Mouse (Mus musculus): ENCODE measurements around the gene Adam23. TPM values are rescaled to one million over a fixed set of nuclear protein-coding genes. Genes with fewer than 3 reads are reported as not detected.
A peak's percentile ranks its signal among the peaks of the same experiment; 100 is the strongest.

Adam23 gene
- total and polyA plus RNA-seq, 3 experiments, result 1.0 to 1.7 (median 1.4) TPM

DNA sequence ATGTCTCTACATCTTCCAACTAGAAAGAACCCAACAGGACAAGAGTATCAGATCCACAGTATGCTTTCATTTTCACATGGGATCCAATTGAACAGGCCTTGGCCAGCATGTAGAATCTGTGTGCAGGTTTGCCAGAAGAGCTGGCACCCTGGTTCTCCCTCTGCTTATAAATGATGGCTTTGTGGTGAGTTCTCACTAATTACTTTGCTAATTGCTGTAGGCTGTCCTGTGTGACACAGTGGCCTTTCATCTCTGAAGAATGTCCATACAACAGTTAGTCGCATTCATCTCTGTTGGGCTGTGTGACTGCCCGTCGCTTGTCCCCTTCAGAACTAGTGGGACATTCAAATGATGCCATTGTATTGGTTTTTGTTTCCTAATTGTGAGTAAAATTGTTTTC is 13.5 kb downstream of the Adam23 start:
- no peak overlapping the region for H3K9ac ChIP-seq (ENCODE audit: low read depth, low read length)
- DNase-seq, result no peak
- no peaks in the 10 kb centered on the region for H3K4me1 ChIP-seq (ENCODE audit: control insufficient read depth, insufficient read depth, low read length)
- intact Hi-C loops (cut with DNase I), result no loop called here
- WGBS, result 93% methylated on average over 3 of the region's 3 CpGs
- no peaks in the 10 kb centered on the region for H3K79me2 ChIP-seq (replicated peaks; ENCODE audit: control insufficient read depth, insufficient read depth, low read length)
- H3K27me3 ChIP-seq (ENCODE audit: control insufficient read depth, insufficient read depth, low read length), result no peaks in the 10 kb centered on the region
- TF ChIP-seq POLR2A (IDR thresholded peaks at IDR 0.05; ENCODE audit: insufficient read depth, low read depth, low read length) (no peak), EP300 (IDR thresholded peaks at IDR 0.05; ENCODE audit: insufficient read depth, low read depth, low read length) (no peak), CTCF (IDR thresholded peaks at IDR 0.05) (no peak)
- no peak overlapping the region for H3K4me3 ChIP-seq
- no peak overlapping the region for H3K27ac ChIP-seq
- no peaks in the 10 kb centered on the region for H3K36me3 ChIP-seq (ENCODE audit: control insufficient read depth, insufficient read depth, low read length)

DNA sequence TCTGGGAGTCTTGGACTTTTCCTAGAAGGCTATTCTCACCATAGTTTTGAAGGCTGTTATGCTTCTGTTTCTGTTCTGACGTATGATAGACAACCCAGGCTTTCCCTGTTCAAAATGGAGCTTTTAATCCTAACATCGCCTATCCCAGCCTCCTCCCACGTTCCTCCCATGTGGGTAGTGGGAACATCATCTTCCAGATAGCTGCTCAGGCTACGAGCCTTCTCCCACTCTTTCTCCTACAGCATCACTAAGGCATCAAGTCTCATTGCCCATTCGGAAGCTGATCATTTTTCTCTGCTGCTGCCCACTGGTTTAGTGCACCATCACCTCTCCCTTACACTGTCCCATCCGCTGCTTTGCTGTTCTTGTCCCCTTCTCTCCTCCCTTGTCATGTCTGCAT is 14.2 kb downstream of the Adam23 start:
- Histone ChIP-seq H3K36me3 (ENCODE audit: control insufficient read depth, insufficient read depth, low read length) (no peaks in the 10 kb centered on the region), H3K79me2 (replicated peaks; ENCODE audit: control insufficient read depth, insufficient read depth, low read length) (no peaks in the 10 kb centered on the region), H3K4me1 (ENCODE audit: control insufficient read depth, insufficient read depth, low read length) (no peaks in the 10 kb centered on the region), H3K27ac (no peak overlapping the region), H3K4me3 (no peak overlapping the region), H3K27me3 (ENCODE audit: control insufficient read depth, insufficient read depth, low read length) (no peaks in the 10 kb centered on the region), H3K9ac (ENCODE audit: low read depth, low read length) (no peak overlapping the region)
- DNase-seq, result no peak
- intact Hi-C loops (cut with DNase I), result no loop called here
- WGBS, result 73% methylated on average over 6 of the region's 6 CpGs
- no peak for TF ChIP-seq EP300 (IDR thresholded peaks at IDR 0.05; ENCODE audit: insufficient read depth, low read depth, low read length)
- no peak for TF ChIP-seq CTCF (IDR thresholded peaks at IDR 0.05)
- no peak for TF ChIP-seq POLR2A (IDR thresholded peaks at IDR 0.05; ENCODE audit: insufficient read depth, low read depth, low read length)

DNA sequence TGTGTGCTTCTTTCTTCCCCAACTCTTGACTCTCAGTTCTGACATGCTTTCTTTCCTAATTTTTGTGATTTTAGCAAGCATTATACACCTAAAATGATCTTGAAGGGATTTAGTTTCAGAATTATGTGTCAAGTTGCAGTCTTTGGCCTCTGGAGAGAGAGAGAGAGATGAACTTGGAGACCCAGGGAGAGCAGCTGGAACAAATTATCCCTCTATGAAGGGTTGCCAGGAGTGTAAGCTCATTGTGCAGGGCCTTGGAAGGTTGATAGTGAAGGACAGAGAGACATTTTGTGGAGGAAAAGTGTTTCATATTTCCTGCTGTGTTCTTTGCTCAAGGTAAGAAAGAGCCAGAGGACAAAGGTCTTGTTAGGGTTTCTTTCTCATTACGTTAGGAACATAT is 18.8 kb downstream of the Adam23 start:
- Histone ChIP-seq H3K79me2 (replicated peaks; ENCODE audit: control insufficient read depth, insufficient read depth, low read length) (no peaks in the 10 kb centered on the region), H3K9ac (ENCODE audit: low read depth, low read length) (no peak overlapping the region), H3K27ac (no peak overlapping the region), H3K27me3 (ENCODE audit: control insufficient read depth, insufficient read depth, low read length) (no peaks in the 10 kb centered on the region), H3K4me1 (ENCODE audit: control insufficient read depth, insufficient read depth, low read length) (no peaks in the 10 kb centered on the region), H3K4me3 (no peak overlapping the region), H3K36me3 (ENCODE audit: control insufficient read depth, insufficient read depth, low read length) (no peaks in the 10 kb centered on the region)
- no peak for DNase-seq
- TF ChIP-seq EP300 (IDR thresholded peaks at IDR 0.05; ENCODE audit: insufficient read depth, low read depth, low read length) (no peak), CTCF (IDR thresholded peaks at IDR 0.05) (no peak), POLR2A (IDR thresholded peaks at IDR 0.05; ENCODE audit: insufficient read depth, low read depth, low read length) (no peak)
- intact Hi-C loops (cut with DNase I), result no loop called here
- 78% methylated on average over 1 of the region's 1 CpGs for WGBS

DNA sequence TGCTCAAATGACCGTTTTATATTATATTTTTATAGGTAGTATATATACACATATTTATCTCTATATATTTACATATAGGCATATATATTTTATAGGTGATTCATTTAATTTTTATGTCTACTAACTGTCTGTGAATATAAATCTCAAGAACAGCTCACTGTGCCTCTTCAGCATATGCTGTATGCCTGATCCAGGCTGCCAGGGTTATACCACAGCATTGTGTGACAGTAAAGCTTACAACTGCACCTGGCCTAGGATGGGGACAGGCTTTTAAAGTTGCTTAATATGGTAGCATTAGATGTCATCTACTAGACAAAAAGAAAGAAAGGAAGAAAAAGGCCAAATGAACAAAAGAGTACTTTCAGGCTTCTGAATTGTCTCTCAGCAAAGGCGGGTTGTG is 27.6 kb downstream of the Adam23 start:
- no peak overlapping the region for H3K27ac ChIP-seq
- H3K79me2 ChIP-seq (replicated peaks; ENCODE audit: control insufficient read depth, insufficient read depth, low read length), result no peaks in the 10 kb centered on the region
- H3K9ac ChIP-seq (ENCODE audit: low read depth, low read length), result no peak overlapping the region
- no peaks in the 10 kb centered on the region for H3K36me3 ChIP-seq (ENCODE audit: control insufficient read depth, insufficient read depth, low read length)
- 0 out of 2 replicates have a peak, but pooled peaks cover 1% of the 10 kb centered on the region for H3K27me3 ChIP-seq (ENCODE audit: control insufficient read depth, insufficient read depth, low read length)
- intact Hi-C loops (cut with DNase I), result no loop called here
- 88% methylated on average over 2 of the region's 2 CpGs for WGBS
- no peak for TF ChIP-seq EP300 (IDR thresholded peaks at IDR 0.05; ENCODE audit: insufficient read depth, low read depth, low read length)
- TF ChIP-seq POLR2A (IDR thresholded peaks at IDR 0.05; ENCODE audit: insufficient read depth, low read depth, low read length), result no peak
- no peak for TF ChIP-seq CTCF (IDR thresholded peaks at IDR 0.05)
- no peak for DNase-seq
- H3K4me1 ChIP-seq (ENCODE audit: control insufficient read depth, insufficient read depth, low read length), result no peaks in the 10 kb centered on the region
- no peak overlapping the region for H3K4me3 ChIP-seq

DNA sequence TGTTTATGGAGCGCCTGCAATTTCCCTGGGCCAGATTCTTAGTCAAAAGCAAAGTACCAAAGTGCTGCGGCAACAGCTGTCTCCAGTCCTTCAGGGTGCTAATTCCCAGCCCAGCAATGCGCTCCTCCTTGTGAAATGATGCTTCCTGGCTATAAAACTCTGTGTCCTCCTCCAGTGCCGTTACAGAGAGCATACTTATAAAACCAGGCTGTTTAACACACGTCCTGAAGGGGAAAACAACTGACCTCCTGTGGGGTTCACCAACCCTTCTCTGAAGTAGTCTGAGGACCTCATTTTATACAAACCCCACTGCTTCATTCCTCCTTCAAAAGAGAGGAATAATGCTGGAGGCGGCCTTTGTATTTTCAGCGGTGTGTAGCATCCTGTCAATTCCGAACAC is 28.0 kb downstream of the Adam23 start:
- no peak overlapping the region for H3K9ac ChIP-seq (ENCODE audit: low read depth, low read length)
- DNase-seq, result no peak
- 66% methylated on average over 8 of the region's 8 CpGs for WGBS
- TF ChIP-seq CTCF (IDR thresholded peaks at IDR 0.05) (no peak), POLR2A (IDR thresholded peaks at IDR 0.05; ENCODE audit: insufficient read depth, low read depth, low read length) (no peak), EP300 (IDR thresholded peaks at IDR 0.05; ENCODE audit: insufficient read depth, low read depth, low read length) (no peak)
- intact Hi-C loops (cut with DNase I), result no loop called here
- H3K36me3 ChIP-seq (ENCODE audit: control insufficient read depth, insufficient read depth, low read length), result no peaks in the 10 kb centered on the region
- H3K4me1 ChIP-seq (ENCODE audit: control insufficient read depth, insufficient read depth, low read length), result no peaks in the 10 kb centered on the region
- H3K27ac ChIP-seq, result no peak overlapping the region
- H3K4me3 ChIP-seq, result no peak overlapping the region
- 0 out of 2 replicates have a peak, but pooled peaks cover 1% of the 10 kb centered on the region for H3K27me3 ChIP-seq (ENCODE audit: control insufficient read depth, insufficient read depth, low read length)
- no peaks in the 10 kb centered on the region for H3K79me2 ChIP-seq (replicated peaks; ENCODE audit: control insufficient read depth, insufficient read depth, low read length)

DNA sequence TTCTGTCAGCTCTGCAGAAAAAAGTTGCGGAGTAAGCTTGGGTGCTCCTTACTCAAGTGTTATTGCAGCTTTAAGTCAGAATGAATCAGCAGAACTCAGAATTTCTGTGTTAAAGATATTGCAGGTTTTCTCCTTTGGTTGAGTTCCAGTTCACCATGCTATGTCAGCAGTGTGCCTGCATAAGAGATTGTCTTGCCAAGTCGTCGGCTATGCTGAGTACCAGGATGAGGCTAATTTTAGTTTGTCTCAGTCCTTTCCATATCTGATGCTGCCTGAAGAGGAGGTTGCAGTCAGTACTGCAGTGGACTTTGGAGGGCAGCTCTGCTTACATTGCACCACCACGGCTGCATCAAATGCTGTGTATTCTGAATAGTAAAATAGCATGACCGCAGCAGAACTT is 33.3 kb downstream of the Adam23 start:
- peak in 1 of 2 experiments; percentile 11 for DNase-seq
- Histone ChIP-seq H3K4me3 (no peak overlapping the region), H3K79me2 (replicated peaks; ENCODE audit: control insufficient read depth, insufficient read depth, low read length) (no peaks in the 10 kb centered on the region), H3K27me3 (ENCODE audit: control insufficient read depth, insufficient read depth, low read length) (0 out of 2 replicates have a peak, but pooled peaks cover 1% of the 10 kb centered on the region), H3K36me3 (ENCODE audit: control insufficient read depth, insufficient read depth, low read length) (no peaks in the 10 kb centered on the region), H3K9ac (ENCODE audit: low read depth, low read length) (no peak overlapping the region), H3K27ac (no peak overlapping the region), H3K4me1 (ENCODE audit: control insufficient read depth, insufficient read depth, low read length) (no peaks in the 10 kb centered on the region)
- 56% methylated on average over 5 of the region's 5 CpGs for WGBS
- intact Hi-C loops (cut with DNase I), result no loop called here
- TF ChIP-seq EP300 (IDR thresholded peaks at IDR 0.05; ENCODE audit: insufficient read depth, low read depth, low read length), result no peak
- TF ChIP-seq POLR2A (IDR thresholded peaks at IDR 0.05; ENCODE audit: insufficient read depth, low read depth, low read length), result no peak
- peak; percentile 25 for TF ChIP-seq CTCF (IDR thresholded peaks at IDR 0.05)

Measured in heart, adult 2 months (tissue).